Mouse (Mus musculus) thymus, adult 2 months (tissue): ENCODE measurements at regions not wholly inside any gene's neighbourhood (a gene's known extent, or its start where the extent isn't known, plus 50 kb on each side); places are given as distances from the start of the nearest gene placed in this dataset.

ENCODE experiments used
- CTCF ChIP-seq: fragments of 200-500 bp; IDR thresholded peaks from 2 replicates; pipeline ENCODE4 v1.5.1; 2012; ENCODE audit warnings: mild to moderate bottlenecking, control low read depth, low read length, moderate library complexity, borderline replicate concordance; ENCODE audit not compliant: control insufficient read depth, poor library complexity, insufficient read depth; ENCODE audit errors: extremely low read depth
- POLR2A ChIP-seq: fragments of 200-500 bp; IDR thresholded peaks from 2 replicates; pipeline ENCODE4 v1.6.1; 2012; ENCODE audit warnings: mild to moderate bottlenecking, low read length, control low read depth, moderate library complexity; ENCODE audit not compliant: control insufficient read depth, poor library complexity, insufficient read depth; ENCODE audit errors: extremely low read depth

DNA sequence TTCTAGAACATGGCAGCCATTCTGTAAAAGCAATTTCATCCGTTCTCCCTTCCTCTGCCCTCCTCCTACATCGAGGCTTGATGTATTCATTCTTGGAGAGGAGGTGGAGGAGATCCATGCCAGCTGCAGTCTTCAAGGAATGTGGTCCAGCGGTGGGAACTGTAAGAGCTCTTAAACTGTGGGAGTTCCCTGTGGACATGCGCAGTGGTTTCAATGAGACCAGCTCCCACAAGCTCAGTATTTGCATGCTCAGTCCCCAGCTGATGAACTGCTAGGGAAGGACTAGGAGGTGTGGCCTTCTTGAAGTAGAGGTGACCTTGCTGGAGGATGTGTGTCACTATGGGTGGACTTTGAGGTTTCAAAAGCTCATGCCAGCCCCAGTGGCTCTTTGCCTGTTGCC is 163.7 kb upstream of the Ctnnb1 start:
- TF ChIP-seq CTCF (no peak), POLR2A (no peak)
